Mouse (Mus musculus) kidney, adult 2 months (tissue): Measurements from ENCODE around the gene Oser1. TPM values are rescaled to one million over a fixed set of nuclear protein-coding genes. Genes with fewer than 3 reads are reported as not detected.

ENCODE experiments used
- DNase-seq: peaks from one replicate; pipeline ENCODE4 v3.0.0; 2021
- H3K27ac ChIP-seq: fragments of 200-500 bp; 2 replicates; pipeline ENCODE4 v1.5.1; 2012; ENCODE audit warnings: low read depth, low read length, control low read depth, inconsistent platforms; ENCODE audit not compliant: insufficient read depth
- H3K27me3 ChIP-seq: fragments of 200-500 bp; replicated peaks from 2 replicates; pipeline ENCODE4 v1.6.1; 2012; ENCODE audit warnings: mild to moderate bottlenecking, moderate library complexity, low read length, inconsistent platforms; ENCODE audit not compliant: control insufficient read depth, insufficient read depth
- H3K36me3 ChIP-seq: fragments of 200-500 bp; 2 replicates; pipeline ENCODE4 v1.6.1; 2012; ENCODE audit warnings: mild to moderate bottlenecking, moderate library complexity, low read length, inconsistent platforms; ENCODE audit not compliant: control insufficient read depth, insufficient read depth
- H3K4me1 ChIP-seq: fragments of 200-500 bp; 2 replicates; pipeline ENCODE4 v1.6.1; 2011; ENCODE audit warnings: low read length; ENCODE audit not compliant: control insufficient read depth, insufficient read depth
- H3K4me3 ChIP-seq: fragments of 200-500 bp; 2 replicates; pipeline ENCODE4 v1.5.1; 2011; ENCODE audit warnings: mild to moderate bottlenecking, low read depth, low read length, control low read depth; ENCODE audit not compliant: insufficient read depth
- CTCF ChIP-seq: fragments of 200-500 bp; conservative IDR thresholded peaks from 2 replicates; pipeline ENCODE4 v1.5.1; 2011; ENCODE audit warnings: low read depth, mild to moderate bottlenecking, control low read depth, low read length, moderate library complexity, mixed read lengths; ENCODE audit not compliant: insufficient read depth, insufficient read length
- POLR2A ChIP-seq: fragments of 200-500 bp; IDR thresholded peaks from one replicate; pipeline ENCODE4 v1.6.1; 2011; ENCODE audit warnings: low read depth, low read length, control low read depth
- WGBS: fragments of 180-500 bp; shearing (Covaris S2); methylation state at CpG from one replicate; pipeline ENCODE4 v1.1.7; 2018; 5-methylcytosine and 5-hydroxymethylcytosine counted together
- polyA plus RNA-seq: library from polyadenylated mRNA; depleted of rRNA; stranded (reverse); fragments of >200 nt; gene quantifications from 2 replicates; pipeline ENCODE4 v1.2.3, GENCODE M21; 2012

Gene Oser1
- polyA plus RNA-seq, 1 experiment: 13.9 TPM

DNA sequence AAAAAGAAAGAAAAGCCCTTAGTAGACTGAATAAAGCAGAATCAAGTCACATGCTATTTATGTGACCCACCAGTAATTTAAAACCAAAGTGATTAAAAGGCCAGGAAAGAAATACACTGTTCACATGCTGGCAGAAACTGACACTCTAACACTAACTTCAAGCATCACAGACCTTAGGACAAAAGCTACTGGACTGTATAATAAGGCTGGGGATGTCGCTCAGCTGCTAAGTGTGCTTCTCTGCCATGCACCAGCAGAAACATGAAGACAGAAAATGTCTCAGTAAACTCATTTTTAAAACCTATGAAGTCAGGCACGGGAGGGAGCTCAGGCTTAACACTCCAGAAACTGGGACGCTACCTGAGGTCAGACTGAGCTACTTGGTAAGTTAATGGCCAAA lies 14.3 kb downstream of the Oser1 start:
- DNase-seq: no peak
- Histone ChIP-seq H3K4me3 (no peak overlapping the region), H3K36me3 (peaks cover 23% of the 10 kb centered on the region), H3K4me1 (no peaks in the 10 kb centered on the region; the same call in 1 of the 2 replicates), H3K27ac (no peak overlapping the region), H3K27me3 (no peaks in the 10 kb centered on the region)
- 54% methylated on average over 3 of the region's 3 CpGs for WGBS
- TF ChIP-seq CTCF (no peak), POLR2A (no peak)

DNA sequence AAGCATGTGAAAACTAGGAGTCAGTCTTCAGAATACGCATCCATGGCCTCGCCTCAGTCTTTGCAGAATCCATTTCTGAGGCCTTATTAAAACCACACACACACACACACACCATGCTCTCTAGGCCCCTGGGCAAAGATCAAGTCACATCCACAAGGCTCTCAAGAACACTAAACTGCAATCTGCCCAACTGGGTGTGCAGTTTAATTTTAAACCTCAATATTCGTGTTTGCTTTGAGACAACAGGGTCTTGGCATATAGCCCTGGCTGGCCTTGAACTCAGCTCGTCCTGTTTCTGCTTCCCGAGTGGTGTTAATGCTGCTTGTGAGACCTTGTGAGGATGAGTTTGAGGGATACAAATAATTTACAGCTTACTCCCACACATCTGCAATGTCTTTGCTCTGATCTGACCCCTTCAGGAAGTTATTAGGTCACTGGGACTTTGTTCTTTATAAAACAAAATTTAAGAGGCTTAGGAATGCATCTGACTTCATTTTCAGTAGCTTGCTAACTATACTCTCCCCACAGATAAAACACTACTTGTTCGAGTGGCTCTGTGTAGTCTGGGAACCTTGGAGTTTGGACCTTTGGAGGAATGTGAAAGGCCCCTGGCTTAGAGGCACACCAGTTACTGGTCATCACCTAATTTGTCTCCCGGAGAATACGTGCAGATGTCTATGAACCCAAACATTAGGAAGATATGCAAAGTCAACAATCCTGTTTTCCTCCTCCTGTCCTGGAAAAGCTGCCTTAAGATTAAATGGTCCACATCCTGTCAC lies 20.3 kb downstream of the Oser1 start:
- TF ChIP-seq CTCF (no peak), POLR2A (no peak)
- peaks cover 12% of the 10 kb centered on the region; the same call in 1 of the 2 replicates for H3K4me1 ChIP-seq
- no peak overlapping the region for H3K4me3 ChIP-seq
- peak; percentile 63 for DNase-seq
- 38% methylated on average over 8 of the region's 8 CpGs for WGBS
- no peaks in the 10 kb centered on the region for H3K27me3 ChIP-seq
- H3K36me3 ChIP-seq: peaks cover 15% of the 10 kb centered on the region
- peak overlapping the region; percentile 51; the same call in 1 of the 2 replicates for H3K27ac ChIP-seq

DNA sequence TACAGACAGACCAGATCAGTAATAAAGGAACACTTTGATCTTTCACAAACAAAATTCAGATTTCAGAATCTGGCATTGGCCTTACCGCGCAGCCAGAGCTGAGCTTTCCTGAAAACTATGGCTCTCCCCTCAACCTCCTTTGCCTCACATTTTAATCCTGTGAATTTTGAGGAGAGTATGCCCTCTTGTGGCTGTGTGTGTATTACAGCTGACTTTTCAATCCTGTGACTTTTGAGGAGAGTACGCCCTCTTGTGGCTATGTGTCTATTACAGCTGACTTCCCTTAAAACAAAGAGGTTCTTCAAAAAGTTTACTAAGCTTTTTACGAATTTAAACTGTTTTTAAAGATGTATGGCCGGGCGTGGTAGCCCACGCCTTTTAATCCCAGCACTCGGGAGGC lies 23.3 kb downstream of the Oser1 start:
- TF ChIP-seq POLR2A (no peak), CTCF (peak; percentile 51)
- H3K4me1 ChIP-seq: peaks cover 12% of the 10 kb centered on the region; the same call in 1 of the 2 replicates
- peak; percentile 82 for DNase-seq
- H3K27ac ChIP-seq: no peak overlapping the region
- 0 out of 2 replicates have a peak, but pooled peaks cover 3% of the 10 kb centered on the region for H3K36me3 ChIP-seq
- no peaks in the 10 kb centered on the region for H3K27me3 ChIP-seq
- no peak overlapping the region for H3K4me3 ChIP-seq
- 4% methylated on average over 8 of the region's 8 CpGs for WGBS

DNA sequence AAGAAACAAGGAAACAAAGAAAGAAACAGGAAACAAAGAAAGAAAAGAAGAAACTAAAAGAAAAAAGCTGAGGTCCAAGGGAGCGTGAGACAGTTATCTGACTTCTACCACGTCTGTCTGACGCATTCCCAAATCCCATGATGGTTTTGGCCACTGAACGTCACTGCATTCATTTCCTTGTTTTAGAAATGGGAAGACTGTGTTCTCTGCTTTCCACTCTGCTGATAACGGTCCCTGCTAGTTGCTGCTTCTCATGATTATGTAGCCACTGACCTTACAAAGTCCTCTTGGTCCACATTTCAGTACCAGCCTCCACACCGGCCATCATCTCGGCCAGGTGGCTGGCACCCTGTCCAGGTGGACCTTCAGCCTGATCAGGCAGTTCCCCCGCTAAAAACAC lies 25.3 kb downstream of the Oser1 start:
- no peak overlapping the region for H3K27ac ChIP-seq
- no peak overlapping the region for H3K4me3 ChIP-seq
- no peaks in the 10 kb centered on the region for H3K36me3 ChIP-seq
- 74% methylated on average over 8 of the region's 8 CpGs for whole genome bisulfite sequencing
- H3K27me3 ChIP-seq: no peaks in the 10 kb centered on the region
- TF ChIP-seq CTCF (no peak), POLR2A (no peak)
- H3K4me1 ChIP-seq: peaks cover 12% of the 10 kb centered on the region; the same call in 1 of the 2 replicates
- DNase-seq: no peak

DNA sequence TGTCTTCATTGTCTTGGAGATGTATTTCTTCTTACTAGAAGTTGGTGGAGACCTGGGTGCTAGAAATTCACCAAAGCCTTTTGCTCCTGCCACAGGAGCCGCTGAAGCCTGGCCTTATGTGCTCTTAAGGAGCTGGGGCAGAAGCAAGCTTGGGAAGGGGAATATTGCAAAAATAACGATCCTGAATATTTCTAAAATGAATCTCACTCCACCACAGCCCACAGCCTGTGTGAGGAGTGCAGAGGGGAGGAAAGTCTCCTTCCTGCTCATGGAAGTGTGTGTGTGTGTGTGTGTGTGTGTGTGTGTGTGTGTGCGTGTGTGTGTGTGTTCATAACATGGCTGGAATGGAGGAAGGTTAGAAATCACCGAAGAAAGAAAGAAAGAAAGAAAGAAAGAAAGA lies 25.7 kb downstream of the Oser1 start:
- Histone ChIP-seq H3K27ac (no peak overlapping the region), H3K4me3 (no peak overlapping the region), H3K4me1 (peaks cover 7% of the 10 kb centered on the region; the same call in 1 of the 2 replicates), H3K27me3 (no peaks in the 10 kb centered on the region), H3K36me3 (no peaks in the 10 kb centered on the region)
- TF ChIP-seq CTCF (no peak), POLR2A (no peak)
- DNase-seq: no peak
- 74% methylated on average over 4 of the region's 4 CpGs for WGBS

DNA sequence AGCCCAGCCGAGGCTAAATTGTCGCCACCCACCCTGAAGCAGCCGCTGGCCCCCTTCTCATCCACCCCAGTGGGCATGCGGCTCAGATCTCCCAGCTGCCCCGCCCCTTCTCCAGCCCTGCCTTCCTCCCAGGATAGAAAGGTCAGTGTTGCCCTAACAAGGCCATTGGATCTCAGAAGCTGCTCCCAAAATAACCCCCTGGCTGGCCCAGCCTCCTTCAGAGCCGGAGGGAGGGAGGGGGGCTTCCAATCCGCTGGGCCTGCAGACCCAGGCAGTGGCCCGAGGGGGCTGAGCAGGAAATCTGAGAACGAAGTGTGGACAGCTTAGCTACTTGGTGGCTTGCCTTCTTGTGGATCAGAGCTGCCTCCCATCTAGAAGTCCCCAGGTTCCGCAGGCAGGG lies 26.6 kb downstream of the Oser1 start, which contains the start of gene Jph2:
TSS of gene Jph2 (minus strand) at position 89 of the 400 bp plus-strand sequence.
- Histone ChIP-seq H3K4me1 (no peaks in the 10 kb centered on the region), H3K27me3 (no peaks in the 10 kb centered on the region), H3K4me3 (peak within 1 kb of the TSS; percentile 16), H3K27ac (no peak within 1 kb of the TSS), H3K36me3 (no peaks in the 10 kb centered on the region)
- no peak for TF ChIP-seq POLR2A
- no peak for TF ChIP-seq CTCF
- 11% methylated on average over 10 of the region's 10 CpGs for WGBS
- DNase-seq: no peak

DNA sequence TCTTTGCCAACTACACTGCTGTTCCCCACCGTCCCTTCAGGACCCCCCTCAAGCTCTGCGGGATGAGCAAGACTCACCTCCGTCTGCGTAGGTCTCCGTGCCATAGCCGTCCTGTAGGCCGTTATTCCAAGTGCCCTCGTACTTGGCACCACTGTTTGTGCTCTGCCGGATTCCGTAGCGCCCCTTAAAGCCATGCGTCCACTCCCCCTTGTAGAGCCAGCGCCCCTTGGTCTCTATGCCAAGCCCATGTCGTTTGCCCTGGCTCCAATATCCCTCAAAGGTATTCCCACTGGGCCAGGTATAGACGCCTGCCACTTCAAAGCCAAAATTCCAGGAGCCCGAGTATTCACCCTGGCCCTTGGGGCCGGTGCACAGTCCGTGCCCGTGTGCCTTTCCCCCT lies 27.4 kb downstream of the Oser1 start:
- Histone ChIP-seq H3K27me3 (no peaks in the 10 kb centered on the region), H3K4me1 (no peaks in the 10 kb centered on the region), H3K4me3 (peak overlapping the region; percentile 16; the same call in 1 of the 2 replicates), H3K27ac (no peak overlapping the region), H3K36me3 (no peaks in the 10 kb centered on the region)
- TF ChIP-seq CTCF: no peak
- no peak for TF ChIP-seq POLR2A
- no peak for DNase-seq
- 84% methylated on average over 19 of the region's 19 CpGs for WGBS
